Mouse (Mus musculus) E14TG2a.4 (cell line): ENCODE measurements around the gene Ciapin1.
"Not testable (repeated sequence)": the region's sequence is repeated elsewhere in the genome, so short reads cannot be mapped to it uniquely, and the experiment has no call there.

Experiments
- H3K27me3 ChIP-seq: 2 replicates; pipeline ENCODE4 v1.6.1; 2014; ENCODE audit warnings: low read length, control low read depth; ENCODE audit not compliant: insufficient read depth
- H3K36me3 ChIP-seq: 2 replicates; pipeline ENCODE4 v1.6.1; 2014; ENCODE audit warnings: low read length, control low read depth; ENCODE audit not compliant: insufficient read depth
- H3K4me1 ChIP-seq: replicated peaks from 2 replicates; pipeline ENCODE4 v1.6.1; 2014; ENCODE audit warnings: low read depth, low read length, control low read depth
- H3K4me3 ChIP-seq: replicated peaks from 2 replicates; pipeline ENCODE4 v1.5.1; 2014; ENCODE audit warnings: mild to moderate bottlenecking, low read length
- H3K9me3 ChIP-seq: 2 replicates; pipeline ENCODE4 v1.6.1; 2014; ENCODE audit warnings: low read length, control low read depth
- CTCF ChIP-seq: conservative IDR thresholded peaks from 2 replicates; pipeline ENCODE4 v1.5.1; 2014; ENCODE audit warnings: low read length
- NANOG ChIP-seq: IDR thresholded peaks from 2 replicates; pipeline ENCODE4 v1.6.1; 2014; ENCODE audit warnings: borderline replicate concordance, low read length, mixed read lengths
- POU5F1 ChIP-seq: IDR thresholded peaks from 2 replicates; pipeline ENCODE4 v1.6.1; 2014; ENCODE audit warnings: low read length, borderline replicate concordance

Gene Ciapin1

DNA sequence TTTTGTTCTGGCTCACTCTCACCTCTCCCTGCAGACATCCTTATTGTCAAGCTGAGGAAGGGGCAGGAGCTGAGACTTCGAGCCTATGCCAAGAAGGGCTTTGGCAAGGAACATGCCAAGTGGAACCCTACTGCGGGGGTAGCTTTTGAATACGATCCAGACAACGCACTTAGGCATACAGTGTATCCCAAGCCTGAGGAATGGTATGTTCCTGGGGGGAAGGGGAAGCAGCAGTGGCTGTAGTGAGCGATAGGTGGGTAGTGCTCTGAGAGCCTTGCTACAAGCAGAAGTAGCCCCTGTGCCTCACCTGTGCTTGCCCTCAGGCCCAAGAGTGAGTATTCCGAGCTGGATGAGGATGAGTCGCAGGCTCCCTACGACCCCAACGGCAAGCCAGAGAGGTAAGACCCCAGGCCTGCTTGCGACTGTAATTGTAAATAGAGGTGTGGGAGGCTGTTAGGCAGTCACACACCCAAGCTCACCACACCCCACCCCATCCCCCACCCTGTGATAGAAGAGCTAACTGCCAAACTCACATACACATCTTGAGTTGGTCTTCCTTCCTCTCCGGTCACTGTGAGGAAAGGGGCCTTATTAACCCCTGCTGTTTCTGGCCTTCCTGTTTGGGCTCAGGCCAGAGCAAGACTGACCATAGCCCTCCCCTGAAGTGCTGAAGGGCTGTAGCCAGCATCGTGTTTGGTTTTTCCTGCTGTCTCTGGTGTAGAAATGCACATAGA lies 24.5 kb upstream of the Ciapin1 start:
- Histone ChIP-seq H3K27me3 (no peaks in the 10 kb centered on the region), H3K9me3 (no peaks in the 10 kb centered on the region), H3K4me1 (peaks cover 89% of the 10 kb centered on the region), H3K4me3 (no peak overlapping the region), H3K36me3 (peaks cover 85% of the 10 kb centered on the region)
- TF ChIP-seq CTCF (no peak), NANOG (no peak), POU5F1 (no peak)

DNA sequence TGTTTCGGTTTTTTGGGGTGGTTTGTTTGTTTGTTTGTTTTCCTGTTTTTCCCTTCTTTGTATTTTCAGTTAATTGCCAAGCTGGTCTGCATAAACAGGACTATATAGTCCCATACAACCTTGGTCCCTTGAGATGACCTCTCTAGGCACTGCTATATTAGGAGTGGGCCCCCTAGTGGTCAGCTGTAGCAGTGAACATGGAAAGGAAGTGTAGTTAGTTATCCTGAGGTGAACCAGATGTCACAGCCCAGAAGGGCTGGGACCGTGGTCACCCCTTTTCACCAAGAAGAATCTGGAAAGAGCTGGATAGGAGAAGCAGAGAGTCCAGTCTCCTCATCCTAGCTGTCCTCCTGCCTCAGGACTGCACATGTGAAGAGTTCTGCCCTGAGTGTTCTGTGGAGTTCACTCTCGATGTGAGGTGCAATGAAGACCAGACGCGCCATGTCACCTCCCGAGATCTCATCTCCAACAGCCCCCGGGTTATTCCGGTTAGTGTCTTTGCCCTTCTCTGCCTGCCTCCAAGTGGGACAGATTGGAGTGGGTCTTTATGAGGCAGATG lies 23.3 kb upstream of the Ciapin1 start:
- peaks cover 72% of the 10 kb centered on the region for H3K36me3 ChIP-seq
- H3K9me3 ChIP-seq: no peaks in the 10 kb centered on the region
- TF ChIP-seq CTCF (peak; percentile 90), NANOG (no peak), POU5F1 (no peak)
- no peaks in the 10 kb centered on the region for H3K27me3 ChIP-seq
- no peak overlapping the region for H3K4me3 ChIP-seq
- peaks cover 82% of the 10 kb centered on the region for H3K4me1 ChIP-seq

DNA sequence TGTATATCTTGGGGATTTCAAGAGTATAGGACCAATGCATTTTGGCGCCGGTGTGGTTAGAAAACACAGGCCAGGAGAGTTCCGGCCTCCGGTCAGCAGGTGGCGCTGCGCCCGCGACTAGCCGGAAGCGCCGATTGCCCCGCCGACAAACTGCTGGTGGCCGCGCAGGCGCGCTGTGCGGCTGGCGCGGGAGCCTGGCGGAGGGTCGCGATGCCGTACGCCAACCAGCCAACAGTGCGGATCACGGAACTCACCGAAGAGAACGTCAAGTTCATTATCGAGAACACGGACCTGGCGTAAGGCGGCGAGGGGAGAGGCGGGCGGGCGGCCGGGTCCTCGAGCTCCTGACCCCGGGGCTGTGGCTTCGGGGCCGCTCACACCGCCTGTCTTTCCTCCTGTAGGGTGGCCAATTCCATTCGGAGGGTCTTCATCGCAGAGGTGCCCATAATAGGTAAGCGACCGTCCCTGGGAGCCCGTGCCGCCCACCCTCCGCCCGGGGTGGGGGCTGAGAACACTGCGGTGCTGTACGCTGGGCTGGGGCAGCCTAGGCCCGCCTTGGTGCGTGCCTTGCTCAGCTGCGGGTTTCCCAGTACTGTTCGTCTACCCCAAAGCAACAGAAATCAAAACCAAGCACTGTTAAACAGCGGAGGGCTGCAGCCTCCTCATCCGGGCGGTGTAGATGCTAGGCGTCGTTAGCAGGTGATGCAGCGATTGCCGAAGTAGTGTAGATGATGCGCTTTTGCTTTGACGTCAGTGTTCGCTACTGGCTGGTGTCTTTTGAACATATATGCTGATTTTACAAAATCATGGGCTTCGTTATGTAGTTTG lies 19.4 kb upstream of the Ciapin1 start, which contains the start of gene Polr2c:
Gene Polr2c, plus strand, starts transcription at position 105 of the 828 bp plus-strand sequence.
- peaks cover 57% of the 10 kb centered on the region for H3K4me1 ChIP-seq
- no peaks in the 10 kb centered on the region for H3K27me3 ChIP-seq
- peak within 1 kb of the TSS; percentile 99 for H3K4me3 ChIP-seq
- H3K36me3 ChIP-seq: peaks cover 56% of the 10 kb centered on the region
- no peaks in the 10 kb centered on the region for H3K9me3 ChIP-seq
- peak; percentile 69 for TF ChIP-seq CTCF
- no peak for TF ChIP-seq NANOG
- TF ChIP-seq POU5F1: no peak

DNA sequence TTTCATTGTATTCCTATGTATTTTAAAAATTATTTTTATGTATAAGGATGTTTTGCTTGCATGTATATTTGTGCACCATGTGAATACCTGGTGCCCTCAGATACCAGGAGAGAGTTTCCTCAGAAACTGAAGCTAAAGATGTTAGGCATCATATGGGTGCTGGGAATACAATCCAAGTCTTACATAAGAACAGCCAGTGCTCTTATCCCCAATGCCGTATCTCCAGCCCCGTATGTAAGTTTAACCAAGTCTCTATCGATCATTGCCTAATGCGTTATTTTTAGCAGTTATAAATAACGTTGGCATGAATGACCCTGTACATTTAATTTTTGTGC lies 18.8 kb upstream of the Ciapin1 start:
- peak overlapping the region; percentile 99 for H3K4me3 ChIP-seq
- TF ChIP-seq POU5F1 (no peak), CTCF (no peak), NANOG (no peak)
- no peaks in the 10 kb centered on the region for H3K27me3 ChIP-seq
- peaks cover 52% of the 10 kb centered on the region for H3K4me1 ChIP-seq
- H3K36me3 ChIP-seq: peaks cover 57% of the 10 kb centered on the region
- H3K9me3 ChIP-seq: no peaks in the 10 kb centered on the region

DNA sequence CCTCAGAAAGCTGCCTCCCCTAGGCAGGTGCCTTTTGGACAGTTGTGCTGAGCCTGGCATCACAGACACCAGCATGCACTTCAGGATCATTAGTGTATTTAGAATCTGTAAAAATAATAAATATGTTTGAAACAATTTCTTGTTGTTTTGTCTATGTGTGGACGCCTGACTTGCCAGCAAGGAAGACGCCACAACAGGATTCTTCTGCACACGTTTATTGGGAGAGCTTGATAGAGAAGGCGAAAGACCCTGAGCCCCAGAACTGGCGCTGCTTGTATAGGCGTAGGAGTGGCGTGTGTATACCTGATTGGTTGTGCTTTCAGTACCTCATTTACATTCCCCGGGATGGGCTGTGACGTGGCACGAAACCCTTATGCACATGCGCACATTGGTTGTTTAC lies 16.6 kb upstream of the Ciapin1 start:
- H3K27me3 ChIP-seq, H3K4me3 ChIP-seq, H3K9me3 ChIP-seq: not testable (repeated sequence)
- H3K4me1 ChIP-seq: peaks cover 30% of the 10 kb centered on the region
- H3K36me3 ChIP-seq: peaks cover 55% of the 10 kb centered on the region

DNA sequence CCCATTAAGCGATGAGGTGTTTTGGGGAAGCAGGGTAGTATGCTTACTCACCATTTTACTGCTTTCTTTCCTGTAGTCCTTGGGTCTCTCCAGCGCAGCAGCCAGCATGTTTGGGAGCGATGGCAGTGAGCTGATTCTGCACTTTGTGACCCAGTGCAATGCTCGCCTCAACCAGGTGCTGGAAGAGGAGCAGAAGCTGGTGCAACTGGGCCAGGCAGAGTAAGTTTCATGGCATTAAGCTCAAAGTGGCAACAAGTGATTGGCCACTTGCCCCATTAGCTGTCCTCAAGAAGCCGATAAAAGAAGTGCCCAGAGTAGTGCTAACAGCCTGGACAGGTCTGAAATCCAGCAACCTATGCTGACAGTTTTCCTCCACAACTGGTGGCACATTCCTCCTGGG lies 11.9 kb upstream of the Ciapin1 start:
- Histone ChIP-seq H3K36me3 (peaks cover 86% of the 10 kb centered on the region), H3K4me1 (peaks cover 6% of the 10 kb centered on the region; the same call in 1 of the 2 replicates), H3K27me3 (no peaks in the 10 kb centered on the region), H3K4me3 (no peak overlapping the region), H3K9me3 (no peaks in the 10 kb centered on the region)
- TF ChIP-seq CTCF (no peak), POU5F1 (no peak), NANOG (no peak)

GRCm38 (mm10) chr8:94841183-94841582 lies 3.0 kb upstream of the Ciapin1 start:
- Histone ChIP-seq H3K9me3 (no peaks in the 10 kb centered on the region), H3K4me3 (no peak overlapping the region), H3K4me1 (peaks cover 15% of the 10 kb centered on the region), H3K27me3 (no peaks in the 10 kb centered on the region), H3K36me3 (peaks cover 33% of the 10 kb centered on the region)
- no peak for TF ChIP-seq POU5F1
- no peak for TF ChIP-seq NANOG
- TF ChIP-seq CTCF: no peak

DNA sequence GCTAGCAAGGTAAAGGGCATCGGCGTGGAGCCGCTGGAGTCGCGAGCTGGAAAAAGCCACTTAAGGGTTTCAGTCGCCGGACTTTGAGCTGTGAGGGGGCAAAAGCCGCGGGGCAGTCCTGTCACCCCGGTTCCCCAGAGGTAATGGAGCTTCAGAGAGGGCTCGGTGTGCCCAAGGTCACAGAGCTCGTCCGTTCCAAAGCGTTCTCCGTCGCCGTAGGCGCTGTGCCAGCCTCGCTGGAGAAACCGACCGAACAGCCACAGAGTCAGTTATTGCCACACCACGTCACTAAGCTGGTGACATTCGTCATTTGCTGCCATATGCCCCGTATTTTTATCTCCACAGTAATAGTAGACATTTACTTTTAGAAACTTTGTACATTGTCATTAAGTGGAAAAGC lies 442 bp upstream of the Ciapin1 start:
- TF ChIP-seq CTCF (no peak), POU5F1 (no peak), NANOG (no peak)
- Histone ChIP-seq H3K27me3 (no peaks in the 10 kb centered on the region), H3K4me3 (peak overlapping the region; percentile 99)

More for the DNA sequence above, 442 bp upstream of the Ciapin1 start:
- peaks cover 8% of the 10 kb centered on the region for H3K36me3 ChIP-seq
- peaks cover 25% of the 10 kb centered on the region for H3K4me1 ChIP-seq
- H3K9me3 ChIP-seq: no peaks in the 10 kb centered on the region
